Mouse (Mus musculus): ENCODE measurements around the gene Atp6ap1l. TPM values are rescaled to one million over a fixed set of nuclear protein-coding genes. Genes with fewer than 3 reads are reported as not detected.
"Not testable (repeated sequence)": the region's sequence is repeated elsewhere in the genome, so short reads cannot be mapped to it uniquely, and the experiment has no call there.

Gene Atp6ap1l
- polyA plus RNA-seq (2015; fragmentation: Nextera tagmentation; extraction: Ambion mirVana), result 0.32 and 1.6 TPM in 2 replicates

DNA sequence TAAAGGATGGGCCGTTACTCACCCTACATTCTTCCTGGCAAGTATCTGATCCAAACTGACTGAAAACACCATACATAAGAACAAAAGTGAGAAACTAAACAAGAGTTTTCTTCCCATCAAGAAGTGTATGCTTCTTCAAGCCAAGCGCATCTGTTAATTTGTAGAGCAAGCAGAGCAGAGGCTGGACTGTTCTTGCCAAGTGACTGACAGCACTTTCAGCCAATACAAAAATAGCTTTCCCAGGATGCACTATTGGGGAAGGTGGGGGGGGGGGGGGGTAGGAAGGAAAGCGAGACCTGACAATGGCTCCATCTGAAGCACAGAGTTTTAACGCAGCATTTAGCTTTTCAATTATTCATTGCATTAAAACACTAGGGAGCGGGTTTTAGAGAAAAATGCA lies at the start of gene Atp6ap1l:
Atp6ap1l (minus strand) TSS at position 180 of the 400 bp plus-strand sequence.
- H3K4me1 ChIP-seq, result no peaks in the 10 kb centered on the region
- H3K4me2 ChIP-seq (replicated peaks), result no peak within 1 kb of the TSS
- H3K9ac ChIP-seq, result no peak within 1 kb of the TSS
- no peaks in the 10 kb centered on the region for H3K27me3 ChIP-seq
- H3K4me3 ChIP-seq, result no peak within 1 kb of the TSS
- no peak for ATAC-seq (ENCODE audit: low FRiP score, low read depth)
- H3K9me3 ChIP-seq, result no peaks in the 10 kb centered on the region
- H3K27ac ChIP-seq, result no peak within 1 kb of the TSS
- no peaks in the 10 kb centered on the region for H3K36me3 ChIP-seq
- 92% methylated on average over 5 of the region's 5 CpGs for WGBS

DNA sequence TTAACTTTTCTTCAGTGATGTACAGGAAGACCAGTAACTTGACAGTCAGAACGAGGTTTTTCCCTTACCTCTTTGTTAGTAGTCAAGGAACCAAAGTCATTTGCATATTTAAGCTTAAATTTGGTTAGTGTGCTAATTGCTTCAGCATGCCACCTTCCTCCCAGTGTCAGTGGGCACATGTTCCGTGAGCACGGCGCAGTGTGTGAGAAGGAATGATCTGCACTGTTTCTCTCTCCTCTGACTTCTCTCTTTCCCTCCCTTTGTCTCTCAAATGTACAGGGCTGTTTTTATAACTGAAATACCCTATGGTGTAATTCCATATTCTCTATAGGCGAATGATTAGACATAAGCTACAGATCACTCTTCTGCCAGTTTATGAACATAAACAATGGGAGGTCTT lies 34.4 kb upstream of the Atp6ap1l start:
- Histone ChIP-seq H3K36me3 (no peaks in the 10 kb centered on the region), H3K27me3 (no peaks in the 10 kb centered on the region), H3K4me3 (no peak overlapping the region), H3K4me1 (no peaks in the 10 kb centered on the region), H3K4me2 (replicated peaks) (no peak overlapping the region), H3K9ac (no peak overlapping the region), H3K27ac (no peak overlapping the region), H3K9me3 (no peaks in the 10 kb centered on the region)
- 82% methylated on average over 5 of the region's 5 CpGs for WGBS
- ATAC-seq (ENCODE audit: low FRiP score, low read depth), result no peak

- H3K36me3 ChIP-seq, result no peaks in the 10 kb centered on the region
- H3K4me2 ChIP-seq (replicated peaks), result no peak overlapping the region
- 63% methylated on average over 6 of the region's 6 CpGs for WGBS
- H3K27me3 ChIP-seq, result no peaks in the 10 kb centered on the region
- no peak overlapping the region for H3K27ac ChIP-seq
- no peak for ATAC-seq (ENCODE audit: low FRiP score, low read depth)
- H3K9ac ChIP-seq, result no peak overlapping the region
- H3K9me3 ChIP-seq, result no peaks in the 10 kb centered on the region
- H3K4me1 ChIP-seq, result no peaks in the 10 kb centered on the region
- no peak overlapping the region for H3K4me3 ChIP-seq
Observed at GRCm38 (mm10) chr13:90939192-90939591, 34.0 kb upstream of the Atp6ap1l start.

DNA sequence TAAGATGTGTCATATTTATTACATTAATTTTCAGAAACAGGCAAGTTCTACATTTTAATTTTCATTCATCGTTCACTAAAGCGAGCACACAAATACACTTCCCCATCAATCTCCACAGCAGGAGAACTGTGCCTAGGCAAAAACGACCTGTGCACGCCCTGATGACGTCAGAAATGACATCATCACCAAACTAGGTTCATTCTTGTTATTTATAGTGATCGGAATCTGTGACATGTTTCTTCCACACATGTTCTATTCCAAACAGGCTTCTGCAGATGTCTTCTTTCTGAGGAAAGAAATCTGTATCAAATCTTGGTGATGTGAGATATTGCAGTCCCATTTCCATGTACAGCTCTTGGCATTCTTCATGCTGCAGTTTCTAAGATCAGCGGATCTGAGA lies 30.7 kb upstream of the Atp6ap1l start:
- H3K27me3 ChIP-seq, result no peaks in the 10 kb centered on the region
- no peaks in the 10 kb centered on the region for H3K36me3 ChIP-seq
- no peaks in the 10 kb centered on the region for H3K4me1 ChIP-seq
- no peak overlapping the region for H3K9ac ChIP-seq
- ATAC-seq (ENCODE audit: low FRiP score, low read depth), result no peak
- H3K4me3 ChIP-seq, result no peak overlapping the region
- H3K9me3 ChIP-seq, result no peaks in the 10 kb centered on the region
- no peak overlapping the region for H3K4me2 ChIP-seq (replicated peaks)
- H3K27ac ChIP-seq, result no peak overlapping the region
- WGBS, result 78% methylated on average over 7 of the region's 7 CpGs

DNA sequence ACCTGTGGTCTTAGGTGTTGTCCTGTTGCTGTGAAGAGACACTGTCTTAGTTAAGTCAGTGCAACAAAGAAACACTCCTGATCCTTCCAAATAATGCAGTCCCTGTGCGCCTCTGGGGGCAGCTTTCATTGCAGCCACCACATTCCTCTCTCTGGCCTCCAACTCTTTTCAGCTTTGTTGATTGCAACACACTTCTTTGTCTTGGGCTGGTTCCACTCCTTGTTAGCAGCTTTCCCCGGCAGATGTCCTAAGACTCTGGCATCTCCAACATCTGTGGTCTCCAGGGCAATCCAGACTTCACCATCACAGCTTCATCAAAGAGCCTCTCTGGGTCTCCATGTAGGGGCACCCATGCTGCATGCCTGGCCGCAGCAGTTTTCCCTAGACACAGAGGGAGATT lies 28.1 kb upstream of the Atp6ap1l start:
- peaks cover 12% of the 10 kb centered on the region for H3K36me3 ChIP-seq
- H3K27me3 ChIP-seq, result no peaks in the 10 kb centered on the region
- ATAC-seq (ENCODE audit: low FRiP score, low read depth), result no peak
- H3K9ac ChIP-seq, result no peak overlapping the region
- no peaks in the 10 kb centered on the region for H3K9me3 ChIP-seq
- H3K4me1 ChIP-seq, result no peaks in the 10 kb centered on the region
- H3K4me3 ChIP-seq, result no peak overlapping the region
- H3K27ac ChIP-seq, result no peak overlapping the region
- 69% methylated on average over 3 of the region's 3 CpGs for WGBS
- H3K4me2 ChIP-seq (replicated peaks), result no peak overlapping the region

DNA sequence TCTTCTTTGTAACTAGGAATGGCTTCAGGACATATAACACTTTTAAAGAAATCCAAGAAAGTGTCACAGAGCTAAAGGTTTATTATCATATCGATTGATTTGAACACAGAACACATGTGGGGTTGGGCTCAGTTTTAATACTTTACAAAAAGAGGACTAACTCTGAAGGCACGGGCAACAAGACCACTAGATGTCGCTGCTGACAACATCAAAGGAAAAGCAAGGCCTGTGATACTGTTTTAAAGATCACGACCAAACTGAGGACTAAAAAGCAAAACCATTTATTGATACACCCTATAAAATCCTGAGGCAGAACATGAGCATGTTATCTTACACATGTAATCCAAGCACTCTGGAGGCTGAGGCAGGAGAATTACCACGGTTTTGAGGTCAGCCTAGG lies 24.7 kb upstream of the Atp6ap1l start:
- ATAC-seq (ENCODE audit: low FRiP score, low read depth), result 0 out of 2 replicates have a peak, but pooled peaks have one; percentile 24
- Histone ChIP-seq H3K4me2 (replicated peaks) (no peak overlapping the region), H3K27me3 (no peaks in the 10 kb centered on the region), H3K27ac (no peak overlapping the region), H3K36me3 (peaks cover 42% of the 10 kb centered on the region), H3K4me1 (no peaks in the 10 kb centered on the region), H3K9me3 (no peaks in the 10 kb centered on the region), H3K4me3 (no peak overlapping the region), H3K9ac (no peak overlapping the region)
- 20% methylated on average over 5 of the region's 5 CpGs for WGBS

DNA sequence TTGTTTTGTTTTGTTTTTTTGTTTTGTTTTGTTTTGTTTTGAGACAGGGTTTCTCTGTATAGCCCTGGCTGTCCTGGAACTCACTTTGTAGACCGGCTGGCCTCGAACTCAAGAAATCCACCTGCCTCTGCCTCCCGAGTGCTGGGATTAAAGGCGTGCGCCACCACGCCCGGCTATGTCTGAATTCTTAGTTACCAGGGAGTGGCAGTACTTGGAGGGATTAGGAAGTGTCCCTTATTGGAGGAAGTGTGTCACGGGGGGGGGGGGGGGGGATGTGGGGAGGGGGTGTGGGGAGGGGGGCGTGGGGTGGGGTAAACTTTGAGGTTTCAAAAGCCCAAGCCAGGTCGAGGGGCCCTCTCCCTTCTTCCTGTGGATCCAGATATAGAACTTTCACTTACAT lies 23.1 kb upstream of the Atp6ap1l start:
- H3K4me3 ChIP-seq; H3K4me2 ChIP-seq (replicated peaks); H3K4me1 ChIP-seq; H3K27me3 ChIP-seq; H3K9me3 ChIP-seq; H3K9ac ChIP-seq; ATAC-seq (ENCODE audit: low FRiP score, low read depth); H3K27ac ChIP-seq: not testable (repeated sequence)
- WGBS, result 93% methylated on average over 9 of the region's 10 CpGs
- H3K36me3 ChIP-seq, result peaks cover 44% of the 10 kb centered on the region

DNA sequence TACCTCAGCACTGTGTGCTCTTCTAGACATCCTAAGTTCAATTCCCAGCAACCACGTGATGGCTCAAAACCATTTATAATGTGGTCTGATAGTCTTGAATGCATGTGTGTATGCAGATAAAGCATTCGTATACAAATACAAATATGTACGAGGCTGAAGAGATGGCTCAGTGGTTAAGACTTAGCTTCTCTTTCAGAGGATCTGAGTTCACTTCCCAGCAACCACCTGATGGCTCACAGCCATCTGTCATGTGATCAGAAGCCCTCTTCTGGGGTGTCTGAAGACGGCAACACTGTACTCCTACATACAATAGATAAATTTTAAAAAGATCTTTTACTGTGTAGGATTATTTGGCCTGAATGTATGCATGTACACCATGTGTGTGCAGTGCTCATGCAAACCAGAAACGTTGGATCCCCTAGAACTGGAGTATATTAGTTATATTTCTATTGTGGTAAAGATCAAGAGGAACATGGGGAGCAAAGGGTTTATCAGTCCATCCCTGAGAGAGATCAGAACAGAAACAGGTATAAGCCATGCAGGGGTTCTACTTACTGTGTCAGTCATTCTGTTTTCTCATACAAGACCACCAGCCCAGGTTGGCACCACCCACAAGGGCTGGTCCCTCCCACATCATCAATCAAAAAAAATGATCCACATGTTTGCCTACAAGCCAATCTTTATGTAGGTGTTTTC lies 21.9 kb upstream of the Atp6ap1l start:
- Histone ChIP-seq H3K9ac (no peak overlapping the region), H3K4me3 (no peak overlapping the region), H3K4me2 (replicated peaks) (no peak overlapping the region), H3K27ac (no peak overlapping the region), H3K4me1 (no peaks in the 10 kb centered on the region; the same call in 1 of the 2 replicates), H3K36me3 (peaks cover 44% of the 10 kb centered on the region), H3K9me3 (no peaks in the 10 kb centered on the region), H3K27me3 (no peaks in the 10 kb centered on the region)
- WGBS, result 78% methylated on average over 5 of the region's 5 CpGs
- no peak for ATAC-seq (ENCODE audit: low FRiP score, low read depth)

GRCm38 (mm10) chr13:90926125-90926765 lies 21.1 kb upstream of the Atp6ap1l start:
- H3K9me3 ChIP-seq, result no peaks in the 10 kb centered on the region
- H3K4me2 ChIP-seq (replicated peaks), result no peak overlapping the region
- no peak overlapping the region for H3K4me3 ChIP-seq
- no peaks in the 10 kb centered on the region for H3K27me3 ChIP-seq
- WGBS, result 83% methylated on average over 7 of the region's 7 CpGs
- H3K4me1 ChIP-seq, result no peaks in the 10 kb centered on the region; the same call in 1 of the 2 replicates
- no peak for ATAC-seq (ENCODE audit: low FRiP score, low read depth)
- no peak overlapping the region for H3K9ac ChIP-seq
- no peak overlapping the region for H3K27ac ChIP-seq
- H3K36me3 ChIP-seq, result peaks cover 44% of the 10 kb centered on the region

- Histone ChIP-seq H3K4me2 (replicated peaks) (no peak overlapping the region), H3K4me3 (no peak overlapping the region), H3K9me3 (no peaks in the 10 kb centered on the region), H3K9ac (no peak overlapping the region), H3K27ac (no peak overlapping the region), H3K4me1 (no peaks in the 10 kb centered on the region; the same call in 1 of the 2 replicates), H3K27me3 (no peaks in the 10 kb centered on the region), H3K36me3 (peaks cover 44% of the 10 kb centered on the region)
- 88% methylated on average over 5 of the region's 5 CpGs for WGBS
- ATAC-seq (ENCODE audit: low FRiP score, low read depth), result no peak
Observed at GRCm38 (mm10) chr13:90925191-90925590, 20.0 kb upstream of the Atp6ap1l start.

- peak overlapping the region; percentile 67; the same call in 1 of the 2 replicates for H3K27ac ChIP-seq
- H3K36me3 ChIP-seq, result peaks cover 40% of the 10 kb centered on the region
- no peaks in the 10 kb centered on the region for H3K27me3 ChIP-seq
- ATAC-seq (ENCODE audit: low FRiP score, low read depth), result no peak
- H3K9ac ChIP-seq, result peak overlapping the region; percentile 96
- peak overlapping the region; percentile 74 for H3K4me2 ChIP-seq (replicated peaks)
- H3K4me1 ChIP-seq, result no peaks in the 10 kb centered on the region; the same call in 1 of the 2 replicates
- WGBS, result 38% methylated on average over 9 of the region's 9 CpGs
- H3K4me3 ChIP-seq, result peak overlapping the region; percentile 84
- H3K9me3 ChIP-seq, result no peaks in the 10 kb centered on the region
Observed at GRCm38 (mm10) chr13:90924072-90924471, 18.9 kb upstream of the Atp6ap1l start.

GRCm38 (mm10) chr13:90923617-90924016 lies 18.5 kb upstream of the Atp6ap1l start:
- not testable (repeated sequence) for ATAC-seq (ENCODE audit: low FRiP score, low read depth); H3K4me1 ChIP-seq; H3K9me3 ChIP-seq; H3K27me3 ChIP-seq
- H3K4me2 ChIP-seq (replicated peaks), result peak overlapping the region; percentile 74
- H3K4me3 ChIP-seq, result peak overlapping the region; percentile 84
- WGBS, result under 1% methylated on average over 13 of the region's 13 CpGs
- peak overlapping the region; percentile 67; the same call in 1 of the 2 replicates for H3K27ac ChIP-seq
- peak overlapping the region; percentile 96 for H3K9ac ChIP-seq
- peaks cover 35% of the 10 kb centered on the region for H3K36me3 ChIP-seq
